Mouse (Mus musculus): ENCODE measurements around the gene Helq. TPM values are rescaled to one million over a fixed set of nuclear protein-coding genes. Genes with fewer than 3 reads are reported as not detected.

Helq gene
- total and polyA plus RNA-seq, 3 experiments, result 22.7 to 32.2 TPM; not detected in 1

- no peak overlapping the region for H3K4me3 ChIP-seq (ENCODE audit: control insufficient read depth in 1 of 2, insufficient read depth in 1 of 2, low read depth in 2 of 2, low read length in 2 of 2)
- no peak overlapping the region for H3K27ac ChIP-seq (ENCODE audit: control insufficient read depth, low read depth, low read length)
- no peak overlapping the region for H3K9ac ChIP-seq (ENCODE audit: control insufficient read depth, low read depth, low read length, poor library complexity, severe bottlenecking)
- no peaks in the 10 kb centered on the region for H3K4me1 ChIP-seq (ENCODE audit: control insufficient read depth in 1 of 2, insufficient read depth in 2 of 2, low read length in 2 of 2)
- no peak for DNase-seq (ENCODE audit: low read depth, low spot score)
- no peaks in the 10 kb centered on the region for H3K79me2 ChIP-seq (ENCODE audit: control insufficient read depth, insufficient read depth, low read length, poor library complexity)
- H3K36me3 ChIP-seq (ENCODE audit: control insufficient read depth in 1 of 2, insufficient read depth in 2 of 2, low read length in 2 of 2), result peaks cover 0 to 13% of the 10 kb centered on the region in 2 experiments; a peak in 2 of 4 replicates
- no peaks in the 10 kb centered on the region for H3K9me3 ChIP-seq (replicated peaks; ENCODE audit: insufficient read depth, low read length)
- no peaks in the 10 kb centered on the region for H3K27me3 ChIP-seq (ENCODE audit: control insufficient read depth in 1 of 2, insufficient read depth in 2 of 2, low read length in 2 of 2)
- TF ChIP-seq CHD2 (IDR thresholded peaks at IDR 0.05; ENCODE audit: low read length), result no peak
- no peak for TF ChIP-seq HCFC1 (IDR thresholded peaks at IDR 0.05; ENCODE audit: low read depth, low read length)
- no peak for TF ChIP-seq UBTF (IDR thresholded peaks at IDR 0.05; ENCODE audit: borderline replicate concordance, insufficient read depth, low read depth, low read length)
- no peak for TF ChIP-seq MEF2A (IDR thresholded peaks at IDR 0.05; ENCODE audit: extremely low read depth, insufficient replicate concordance, low read depth, low read length, poor library complexity, severe bottlenecking)
Observed at GRCm38 (mm10) chr5:100766026-100766425, 32.4 kb downstream of the Helq start.

- H3K9ac ChIP-seq (ENCODE audit: control insufficient read depth, low read depth, low read length, poor library complexity, severe bottlenecking), result no peak overlapping the region
- no peaks in the 10 kb centered on the region for H3K9me3 ChIP-seq (replicated peaks; ENCODE audit: insufficient read depth, low read length)
- TF ChIP-seq GATA1 (IDR thresholded peaks at IDR 0.05; ENCODE audit: low read depth, low read length), result no peak
- TF ChIP-seq TAL1 (IDR thresholded peaks at IDR 0.05; ENCODE audit: low read length), result no peak
- TF ChIP-seq MXI1 (IDR thresholded peaks at IDR 0.05; ENCODE audit: low read depth, low read length), result no peak
- no peak for TF ChIP-seq MYB (IDR thresholded peaks at IDR 0.05; ENCODE audit: low read depth, low read length)
- TF ChIP-seq TCF12 (IDR thresholded peaks at IDR 0.05; ENCODE audit: low read depth, low read length), result no peak
- no peak for TF ChIP-seq RCOR1 (IDR thresholded peaks at IDR 0.05; ENCODE audit: low read depth, low read length)
- no peak for TF ChIP-seq USF2 (IDR thresholded peaks at IDR 0.05; ENCODE audit: borderline replicate concordance in 1 of 2, insufficient read depth in 1 of 2, low read depth in 1 of 2, low read length in 2 of 2)
- TF ChIP-seq MAZ (IDR thresholded peaks at IDR 0.05; ENCODE audit: low read depth, low read length), result no peak
- no peaks in the 10 kb centered on the region for H3K4me1 ChIP-seq (ENCODE audit: control insufficient read depth in 1 of 2, insufficient read depth in 2 of 2, low read length in 2 of 2)
- no peak for DNase-seq (ENCODE audit: low read depth, low spot score)
- no peak overlapping the region for H3K4me3 ChIP-seq (ENCODE audit: control insufficient read depth in 1 of 2, insufficient read depth in 1 of 2, low read depth in 2 of 2, low read length in 2 of 2)
- no peaks in the 10 kb centered on the region for H3K79me2 ChIP-seq (ENCODE audit: control insufficient read depth, insufficient read depth, low read length, poor library complexity)
- H3K27ac ChIP-seq (ENCODE audit: control insufficient read depth, low read depth, low read length), result no peak overlapping the region
- peaks cover 0 to 5% of the 10 kb centered on the region in 2 experiments; a peak in 2 of 4 replicates for H3K36me3 ChIP-seq (ENCODE audit: control insufficient read depth in 1 of 2, insufficient read depth in 2 of 2, low read length in 2 of 2)
- no peaks in the 10 kb centered on the region for H3K27me3 ChIP-seq (ENCODE audit: control insufficient read depth in 1 of 2, insufficient read depth in 2 of 2, low read length in 2 of 2)
Observed at GRCm38 (mm10) chr5:100761736-100762135, 36.7 kb downstream of the Helq start.

GRCm38 (mm10) chr5:100760049-100760663 is 38.2 kb downstream of the Helq start:
- H3K36me3 ChIP-seq (ENCODE audit: control insufficient read depth in 1 of 2, insufficient read depth in 2 of 2, low read length in 2 of 2), result peaks cover 0 to 5% of the 10 kb centered on the region in 2 experiments; a peak in 2 of 4 replicates
- no peak for DNase-seq (ENCODE audit: low read depth, low spot score)

More at GRCm38 (mm10) chr5:100760049-100760663, 38.2 kb downstream of the Helq start:
- TF ChIP-seq ZKSCAN1 (IDR thresholded peaks at IDR 0.05; ENCODE audit: low read depth, low read length) (no peak), MAX (IDR thresholded peaks at IDR 0.05; ENCODE audit: low read length) (no peak), ZMIZ1 (IDR thresholded peaks at IDR 0.05; ENCODE audit: low read depth, low read length) (no peak)
- Histone ChIP-seq H3K27me3 (ENCODE audit: control insufficient read depth in 1 of 2, insufficient read depth in 2 of 2, low read length in 2 of 2) (no peaks in the 10 kb centered on the region), H3K27ac (ENCODE audit: control insufficient read depth, low read depth, low read length) (no peak overlapping the region), H3K4me1 (ENCODE audit: control insufficient read depth in 1 of 2, insufficient read depth in 2 of 2, low read length in 2 of 2) (no peaks in the 10 kb centered on the region), H3K9ac (ENCODE audit: control insufficient read depth, low read depth, low read length, poor library complexity, severe bottlenecking) (no peak overlapping the region), H3K79me2 (ENCODE audit: control insufficient read depth, insufficient read depth, low read length, poor library complexity) (no peaks in the 10 kb centered on the region), H3K4me3 (ENCODE audit: control insufficient read depth in 1 of 2, insufficient read depth in 1 of 2, low read depth in 2 of 2, low read length in 2 of 2) (no peak overlapping the region), H3K9me3 (replicated peaks; ENCODE audit: insufficient read depth, low read length) (no peaks in the 10 kb centered on the region)
